Mouse (Mus musculus) CH12.LX (cell line): ENCODE measurements around the gene Smg7. TPM values are rescaled to one million over a fixed set of nuclear protein-coding genes. Genes with fewer than 3 reads are reported as not detected.

ENCODE experiments used
- DNase-seq: peaks from one replicate; pipeline ENCODE4 v3.0.0-alpha.2; 2013; ENCODE audit errors: extremely low read depth
- H3K27ac ChIP-seq: 2 replicates; pipeline ENCODE4 v1.5.1; 2012; ENCODE audit warnings: low read depth, mild to moderate bottlenecking, control low read depth, moderate library complexity; ENCODE audit not compliant: insufficient read depth
- H3K27me3 ChIP-seq: replicated peaks from 2 replicates; pipeline ENCODE3; 2012; ENCODE audit warnings: inconsistent platforms
- H3K36me3 ChIP-seq, 2 experiments: replicated peaks in 1 of 2; 2 replicates each; pipeline versions ENCODE3 to v1.6.1; 2012; ENCODE audit warnings: inconsistent platforms in 1 of 2, low read length in 1 of 2, mild to moderate bottlenecking in 1 of 2, mixed read lengths in 1 of 2, moderate library complexity in 1 of 2; ENCODE audit not compliant: control insufficient read depth in 1 of 2, insufficient read depth in 1 of 2
- H3K4me1 ChIP-seq, 2 experiments: 2 replicates each; pipeline ENCODE4 v1.6.1; 2012; ENCODE audit warnings: inconsistent platforms in 1 of 2, moderate library complexity in 1 of 2; ENCODE audit not compliant: insufficient read depth in 2 of 2, control insufficient read depth in 1 of 2
- H3K4me2 ChIP-seq: 2 replicates; pipeline ENCODE4 v1.6.1; 2012; ENCODE audit warnings: low read depth, mild to moderate bottlenecking, control low read depth; ENCODE audit not compliant: poor library complexity, insufficient read depth, severe bottlenecking
- H3K4me3 ChIP-seq, 3 experiments: fragments of 150-350 bp in 1 of 3; sonication (generic) in 1 of 3; replicated peaks in 1 of 3; 2 replicates each; pipeline versions ENCODE3 to v1.5.1; 2011 to 2012; ENCODE audit warnings: low read depth in 2 of 3, low read length in 2 of 3, mild to moderate bottlenecking in 2 of 3, moderate library complexity in 2 of 3, control low read depth in 1 of 3, improper control_type of control experiment in 1 of 3, inconsistent platforms in 1 of 3, mixed read lengths in 1 of 3; ENCODE audit not compliant: poor library complexity in 1 of 3
- H3K79me2 ChIP-seq: replicated peaks from 2 replicates; pipeline ENCODE4 v1.6.1; 2012; ENCODE audit warnings: mild to moderate bottlenecking, moderate library complexity; ENCODE audit not compliant: control insufficient read depth, poor library complexity, insufficient read depth, severe bottlenecking; ENCODE audit errors: extremely low read depth
- H3K9ac ChIP-seq: 2 replicates; pipeline ENCODE4 v1.6.1; 2012; ENCODE audit warnings: low read depth, mild to moderate bottlenecking, control low read depth, moderate library complexity; ENCODE audit not compliant: insufficient read depth
- H3K9me3 ChIP-seq: replicated peaks from 2 replicates; pipeline ENCODE3; 2012; ENCODE audit warnings: low read length, inconsistent platforms, mixed read lengths
- BHLHE40 ChIP-seq: IDR thresholded peaks from 2 replicates; pipeline ENCODE4 v1.6.1; 2011; ENCODE audit warnings: mild to moderate bottlenecking, low read depth, low read length, improper control_type of control experiment
- CHD1 ChIP-seq: IDR thresholded peaks from 2 replicates; pipeline ENCODE4 v1.6.1; 2012; ENCODE audit warnings: low read depth, low read length, improper control_type of control experiment, inconsistent platforms
- E2F4 ChIP-seq: IDR thresholded peaks from 2 replicates; pipeline ENCODE4 v1.6.1; 2011; ENCODE audit warnings: low read depth, low read length, improper control_type of control experiment; ENCODE audit not compliant: insufficient replicate concordance
- ELF1 ChIP-seq: IDR thresholded peaks from 2 replicates; pipeline ENCODE4 v1.6.1; 2014; ENCODE audit warnings: low read depth, mild to moderate bottlenecking, inconsistent platforms, low read length, improper control_type of control experiment
- EP300 ChIP-seq: IDR thresholded peaks from 2 replicates; pipeline ENCODE4 v1.6.1; 2011; ENCODE audit warnings: low read length, improper control_type of control experiment
- ETS1 ChIP-seq: conservative IDR thresholded peaks from 2 replicates; pipeline ENCODE4 v1.6.1; 2012; ENCODE audit warnings: low read depth, mild to moderate bottlenecking, inconsistent platforms, low read length, improper control_type of control experiment, moderate library complexity
- GABPA ChIP-seq: IDR thresholded peaks from 2 replicates; pipeline ENCODE4 v1.6.1; 2012; ENCODE audit warnings: low read depth, low read length, improper control_type of control experiment, inconsistent platforms; ENCODE audit not compliant: insufficient replicate concordance
- HCFC1 ChIP-seq: IDR thresholded peaks from 2 replicates; pipeline ENCODE4 v1.6.1; 2012; ENCODE audit warnings: low read depth, mild to moderate bottlenecking, inconsistent platforms, low read length, improper control_type of control experiment
- JUN ChIP-seq: IDR thresholded peaks from 2 replicates; pipeline ENCODE4 v1.6.1; 2011; ENCODE audit warnings: low read depth, mild to moderate bottlenecking, low read length, improper control_type of control experiment, moderate library complexity; ENCODE audit not compliant: insufficient read depth
- JUND ChIP-seq: conservative IDR thresholded peaks from 2 replicates; pipeline ENCODE4 v1.6.1; 2011; ENCODE audit warnings: low read depth, low read length, improper control_type of control experiment
- KAT2A ChIP-seq: IDR thresholded peaks from 2 replicates; pipeline ENCODE4 v1.6.1; 2012; ENCODE audit warnings: low read length, improper control_type of control experiment, inconsistent platforms; ENCODE audit not compliant: insufficient replicate concordance
- MAFK ChIP-seq: IDR thresholded peaks from 2 replicates; pipeline ENCODE4 v1.6.1; 2011; ENCODE audit warnings: low read length, improper control_type of control experiment; ENCODE audit not compliant: insufficient replicate concordance
- MAX ChIP-seq: IDR thresholded peaks from 2 replicates; pipeline ENCODE4 v1.6.1; 2011; ENCODE audit warnings: low read length, improper control_type of control experiment
- MAZ ChIP-seq: IDR thresholded peaks from 2 replicates; pipeline ENCODE4 v1.6.1; 2012; ENCODE audit warnings: low read depth, mild to moderate bottlenecking, inconsistent platforms, low read length, improper control_type of control experiment, moderate library complexity
- MEF2A ChIP-seq: IDR thresholded peaks from 2 replicates; pipeline ENCODE4 v1.6.1; 2014; ENCODE audit warnings: low read depth, mild to moderate bottlenecking, inconsistent platforms, low read length, improper control_type of control experiment, borderline replicate concordance
- MXI1 ChIP-seq: IDR thresholded peaks from 2 replicates; pipeline ENCODE4 v1.6.1; 2011; ENCODE audit warnings: mild to moderate bottlenecking, low read depth, low read length, improper control_type of control experiment
- MYC ChIP-seq: IDR thresholded peaks from 2 replicates; pipeline ENCODE4 v1.6.1; 2011; ENCODE audit warnings: low read depth, mild to moderate bottlenecking, improper control_type of control experiment, low read length
- NELFE ChIP-seq: IDR thresholded peaks from 2 replicates; pipeline ENCODE4 v1.6.1; 2011; ENCODE audit warnings: low read depth, low read length, improper control_type of control experiment
- NRF1 ChIP-seq: IDR thresholded peaks from 2 replicates; pipeline ENCODE4 v1.6.1; 2014; ENCODE audit warnings: low read depth, mild to moderate bottlenecking, inconsistent platforms, low read length, improper control_type of control experiment, moderate library complexity
- PAX5 ChIP-seq: IDR thresholded peaks from 2 replicates; pipeline ENCODE4 v1.6.1; 2012; ENCODE audit warnings: low read length, inconsistent platforms, mixed read lengths
- POLR2A ChIP-seq: IDR thresholded peaks from 2 replicates; pipeline ENCODE4 v1.6.1; 2011; ENCODE audit warnings: low read depth, mild to moderate bottlenecking, improper control_type of control experiment, low read length
- POLR2AphosphoS2 ChIP-seq: IDR thresholded peaks from 2 replicates; pipeline ENCODE4 v1.6.1; 2011; ENCODE audit warnings: low read depth, low read length, improper control_type of control experiment
- RAD21 ChIP-seq: IDR thresholded peaks from 2 replicates; pipeline ENCODE4 v1.6.1; 2011; ENCODE audit warnings: low read depth, mild to moderate bottlenecking, low read length, improper control_type of control experiment, moderate library complexity
- RCOR1 ChIP-seq: conservative IDR thresholded peaks from 2 replicates; pipeline ENCODE4 v1.6.1; 2012; ENCODE audit warnings: low read depth, mild to moderate bottlenecking, inconsistent platforms, low read length, improper control_type of control experiment
- SIN3A ChIP-seq: IDR thresholded peaks from 2 replicates; pipeline ENCODE4 v1.6.1; 2012; ENCODE audit warnings: low read length, improper control_type of control experiment, inconsistent platforms
- SMC3 ChIP-seq: IDR thresholded peaks from 2 replicates; pipeline ENCODE4 v1.6.1; 2011; ENCODE audit warnings: low read depth, low read length, improper control_type of control experiment
- TBP ChIP-seq: conservative IDR thresholded peaks from 2 replicates; pipeline ENCODE4 v1.6.1; 2011; ENCODE audit warnings: low read depth, low read length, improper control_type of control experiment
- TCF12 ChIP-seq: IDR thresholded peaks from 2 replicates; pipeline ENCODE4 v1.6.1; 2014; ENCODE audit warnings: low read depth, mild to moderate bottlenecking, inconsistent platforms, low read length, improper control_type of control experiment
- UBTF ChIP-seq: IDR thresholded peaks from 2 replicates; pipeline ENCODE4 v1.6.1; 2012; ENCODE audit warnings: low read depth, mild to moderate bottlenecking, inconsistent platforms, low read length, improper control_type of control experiment, moderate library complexity
- USF1 ChIP-seq: IDR thresholded peaks from 2 replicates; pipeline ENCODE4 v1.6.1; 2014; ENCODE audit warnings: low read depth, mild to moderate bottlenecking, inconsistent platforms, low read length, improper control_type of control experiment
- USF2 ChIP-seq: conservative IDR thresholded peaks from 2 replicates; pipeline ENCODE4 v1.6.1; 2011; ENCODE audit warnings: low read depth, low read length, improper control_type of control experiment
- ZC3H11A ChIP-seq: IDR thresholded peaks from 2 replicates; pipeline ENCODE4 v1.6.1; 2012; ENCODE audit warnings: low read depth, mild to moderate bottlenecking, inconsistent platforms, low read length, improper control_type of control experiment
- ZNF384 ChIP-seq: IDR thresholded peaks from 2 replicates; pipeline ENCODE4 v1.6.1; 2012; ENCODE audit warnings: low read depth, low read length, improper control_type of control experiment, inconsistent platforms
- dilution Hi-C: fragments of 300-500 bp; cut with MboI; formaldehyde crosslinking; loops from 2 replicates; pipeline ENCODE4 v1.14.3; 2020; ENCODE audit warnings: low sequenced_read_pairs; ENCODE audit not compliant: extremely low pct_unique_long_range_greater_than_20kb, extremely low pct_ligation_motif_present
- in situ Hi-C: fragments of 300-500 bp; cut with MboI; formaldehyde crosslinking; loops from 3 replicates; pipeline ENCODE4 v1.14.3; 2019; ENCODE audit warnings: low sequenced_read_pairs, low pct_ligation_motif_present, low pct_unique_long_range_greater_than_20kb, mixed read lengths
- polyA plus RNA-seq: library from polyadenylated mRNA; unstranded; fragments of >175 nt; gene quantifications from 2 replicates; pipeline ENCODE4 v1.2.1, GENCODE M21; 2012; ENCODE audit warnings: low read depth; ENCODE audit not compliant: insufficient read length
- total RNA-seq, 2 experiments: library from RNA; depleted of rRNA; stranded (reverse); fragments of 300-350 nt in 1 of 2; fragments of >200 nt in 1 of 2; gene quantifications; 2 replicates each; pipeline ENCODE4 v1.2.3; 2012 to 2014

Gene Smg7
- total and polyA plus RNA-seq, 3 experiments, result 23.4 to 55.2 (median 27.0) TPM

DNA sequence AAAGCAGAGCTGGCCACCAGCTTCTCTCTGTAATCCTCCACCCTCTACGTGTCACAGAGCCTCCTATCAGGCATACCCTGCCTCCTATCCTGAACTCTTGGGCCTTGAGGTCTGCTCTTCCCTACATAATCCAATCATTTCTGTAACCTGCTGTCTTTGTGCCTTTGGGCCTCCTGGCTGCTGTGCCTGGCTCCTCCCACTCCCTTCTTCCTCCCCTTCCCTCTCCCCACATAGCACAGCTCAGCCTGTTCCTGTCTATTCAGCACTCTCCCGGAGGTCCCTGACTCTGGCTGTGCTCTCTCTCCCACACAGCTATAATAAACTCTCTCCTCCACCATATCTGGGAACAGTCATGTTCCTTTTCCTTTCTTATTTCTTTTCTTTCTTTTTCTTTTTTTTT is 102.5 kb downstream of the Smg7 start, which contains the start of gene Ncf2:
TSS of gene Ncf2 (plus strand) at position 298 of the 400 bp plus-strand sequence.
- H3K9me3 ChIP-seq, result no peaks in the 10 kb centered on the region
- TF ChIP-seq USF1, result no peak
- no peak for TF ChIP-seq EP300
- TF ChIP-seq, all 38 proteins: peak for 0
- dilution Hi-C loops (no loop called here), in situ Hi-C loops (loop anchor here (10.0 to 25.0 kb wide), 2 partner anchors 105 to 587 kb away; partner anchors contain the start of gene Smg7)
- no peaks in the 10 kb centered on the region for H3K36me3 ChIP-seq
- H3K4me1 ChIP-seq, result peaks cover 11 to 41% of the 10 kb centered on the region in 2 experiments
- no peak within 1 kb of the TSS for H3K9ac ChIP-seq
- DNase-seq, result no peak
- H3K4me3 ChIP-seq, result no peak within 1 kb of the TSS
- H3K27me3 ChIP-seq, result no peaks in the 10 kb centered on the region
- H3K27ac ChIP-seq, result no peak within 1 kb of the TSS
- H3K4me2 ChIP-seq, result no peak within 1 kb of the TSS
- no peaks in the 10 kb centered on the region for H3K79me2 ChIP-seq

DNA sequence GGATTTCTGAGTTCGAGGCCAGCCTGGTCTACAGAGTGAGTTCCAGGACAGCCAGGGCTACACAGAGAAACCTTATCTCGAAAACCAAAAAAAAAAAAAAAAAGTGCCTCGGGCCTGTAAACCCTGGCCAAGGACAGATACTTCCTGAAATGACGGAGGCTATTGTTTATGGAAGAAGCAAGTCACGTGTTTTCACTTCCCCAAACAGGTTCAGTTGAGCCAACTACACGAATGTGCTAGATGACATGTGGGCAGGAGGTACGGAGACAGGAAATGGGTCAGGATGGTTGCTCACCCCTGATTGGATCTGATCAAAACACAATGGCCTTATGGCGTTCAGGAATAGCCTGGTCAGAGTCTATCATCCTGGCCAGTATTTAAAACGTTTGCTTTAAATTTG is 104.3 kb downstream of the Smg7 start:
- H3K27ac ChIP-seq, result no peak overlapping the region
- in situ Hi-C loops, result loop anchor here (10.0 to 25.0 kb wide), 2 partner anchors 107 to 589 kb away; partner anchors contain the start of gene Smg7
- TF ChIP-seq NELFE (no peak), ZNF384 (peak; percentile 93), MXI1 (peak; percentile 41; the same call in 1 of the 2 replicates), RCOR1 (peak; percentile 64; the same call in 1 of the 2 replicates), CHD1 (no peak), TCF12 (no peak), KAT2A (no peak), ELF1 (peak; percentile 76), USF2 (peak; percentile 71), SMC3 (no peak), MAZ (no peak), EP300 (peak; percentile 70), E2F4 (no peak), HCFC1 (peak; percentile 28), MEF2A (no peak), RAD21 (no peak), BHLHE40 (peak; percentile 96), PAX5 (no peak), MAFK (no peak), MAX (peak; percentile 95), UBTF (no peak), SIN3A (peak; percentile 59), ZC3H11A (no peak), MYC (peak; percentile 85), GABPA (no peak), JUND (peak; percentile 41; the same call in 1 of the 2 replicates), TBP (no peak), POLR2A (no peak), NRF1 (no peak), ETS1 (peak; percentile 61), USF1 (peak; percentile 61), POLR2AphosphoS2 (no peak), JUN (peak; percentile 42)

More for the DNA sequence above, 104.3 kb downstream of the Smg7 start:
- Histone ChIP-seq H3K27me3 (no peaks in the 10 kb centered on the region), H3K4me3 (no peak overlapping the region), H3K4me2 (no peak overlapping the region), H3K36me3 (no peaks in the 10 kb centered on the region), H3K79me2 (no peaks in the 10 kb centered on the region), H3K4me1 (peaks cover 8 to 38% of the 10 kb centered on the region in 2 experiments; a peak in 3 of 4 replicates), H3K9ac (no peak overlapping the region), H3K9me3 (no peaks in the 10 kb centered on the region)
- dilution Hi-C loops, result no loop called here
- DNase-seq, result peak; percentile 85
